Mouse (Mus musculus) thymus, adult 2 months (tissue): ENCODE measurements around the gene Srd5a1.

Source experiments
- CTCF ChIP-seq: fragments of 200-500 bp; IDR thresholded peaks from 2 replicates; pipeline ENCODE4 v1.5.1; 2012; ENCODE audit warnings: mild to moderate bottlenecking, control low read depth, low read length, moderate library complexity, borderline replicate concordance; ENCODE audit not compliant: control insufficient read depth, poor library complexity, insufficient read depth; ENCODE audit errors: extremely low read depth
- POLR2A ChIP-seq: fragments of 200-500 bp; IDR thresholded peaks from 2 replicates; pipeline ENCODE4 v1.6.1; 2012; ENCODE audit warnings: mild to moderate bottlenecking, low read length, control low read depth, moderate library complexity; ENCODE audit not compliant: control insufficient read depth, poor library complexity, insufficient read depth; ENCODE audit errors: extremely low read depth

- no peak for TF ChIP-seq POLR2A
- TF ChIP-seq CTCF: no peak
These were observed 6.6 kb downstream of the Srd5a1 start for GRCm38 (mm10) chr13:69604670-69605069.
